Mouse (Mus musculus) left cerebral cortex, adult 9 months (tissue): Measurements from ENCODE around the gene Slc6a9.
A peak's percentile ranks its signal among the peaks of the same experiment; 100 is the strongest.

Experiments
- DNase-seq, 2 experiments: peaks; one replicate each; pipeline ENCODE4 v3.0.0; 2022; ENCODE audit warnings: low spot score in 2 of 2

Slc6a9 gene

GRCm38 (mm10) chr4:117878301-117878700 is 44.0 kb downstream of the Slc6a9 start:
- DNase-seq = no peak

GRCm38 (mm10) chr4:117878703-117879102 is 44.4 kb downstream of the Slc6a9 start:
- no peak for DNase-seq

- DNase-seq = peak in 1 of 2 experiments; percentile 55
These were observed 48.7 kb downstream of the Slc6a9 start, which contains the start of gene B4galt2 for GRCm38 (mm10) chr4:117882701-117883691. B4galt2 (minus strand) TSS chr4:117883487.

GRCm38 (mm10) chr4:117884146-117884545 is 49.8 kb downstream of the Slc6a9 start:
- no peak for DNase-seq

- no peak for DNase-seq
These were observed 50.8 kb downstream of the Slc6a9 start for GRCm38 (mm10) chr4:117885093-117885492.

GRCm38 (mm10) chr4:117885994-117886393 is 51.7 kb downstream of the Slc6a9 start:
- no peak for DNase-seq

- DNase-seq = no peak
These were observed 52.3 kb downstream of the Slc6a9 start for GRCm38 (mm10) chr4:117886644-117887043.

- DNase-seq = peak; percentile 85 to 95
These were observed 52.8 kb downstream of the Slc6a9 start, which contains the start of gene Atp6v0b for GRCm38 (mm10) chr4:117887133-117887532. Atp6v0b (minus strand) TSS chr4:117887333.

- DNase-seq = no peak
These were observed 53.6 kb downstream of the Slc6a9 start for GRCm38 (mm10) chr4:117887920-117888319.

GRCm38 (mm10) chr4:117889471-117889870 is 55.2 kb downstream of the Slc6a9 start:
- no peak for DNase-seq

GRCm38 (mm10) chr4:117890031-117890430 is 55.7 kb downstream of the Slc6a9 start:
- DNase-seq = no peak

- no peak for DNase-seq
These were observed 56.4 kb downstream of the Slc6a9 start for GRCm38 (mm10) chr4:117890750-117891149.

- peak; percentile 78 to 88 for DNase-seq
These were observed 57.4 kb downstream of the Slc6a9 start, which contains the start of gene Dph2 for GRCm38 (mm10) chr4:117891738-117892161. Dph2 (minus strand) TSS chr4:117892032.

- DNase-seq = no peak
These were observed 59.1 kb downstream of the Slc6a9 start for GRCm38 (mm10) chr4:117893376-117893775.

- DNase-seq = no peak
These were observed 60.3 kb downstream of the Slc6a9 start for GRCm38 (mm10) chr4:117894601-117895000.

- no peak for DNase-seq
These were observed 61.0 kb downstream of the Slc6a9 start for GRCm38 (mm10) chr4:117895339-117895738.

GRCm38 (mm10) chr4:117896031-117896430 is 61.7 kb downstream of the Slc6a9 start:
- no peak for DNase-seq

GRCm38 (mm10) chr4:117898111-117898510 is 63.8 kb downstream of the Slc6a9 start:
- DNase-seq = no peak

GRCm38 (mm10) chr4:117904094-117904493 is 69.8 kb downstream of the Slc6a9 start:
- DNase-seq = peak in 1 of 2 experiments; percentile 56

GRCm38 (mm10) chr4:117904761-117905160 is 70.5 kb downstream of the Slc6a9 start:
- no peak for DNase-seq

GRCm38 (mm10) chr4:117906196-117906595 is 71.9 kb downstream of the Slc6a9 start:
- no peak for DNase-seq

GRCm38 (mm10) chr4:117908834-117909453 is 74.6 kb downstream of the Slc6a9 start:
- DNase-seq = peak in 1 of 2 experiments; percentile 58
